Mouse (Mus musculus) urinary bladder, postnatal 36 days (tissue): Measurements from ENCODE around the gene Spata48.

Experiments used
- DNase-seq, 2 experiments: peaks; one replicate each; pipeline ENCODE4 v3.0.0; 2022; ENCODE audit warnings: low spot score in 2 of 2, mixed read lengths in 1 of 2

Gene Spata48

GRCm38 (mm10) chr11:11461635-11462560, at the start of gene Spata48, which contains the start of gene Zpbp:
Spata48 (plus strand) TSS chr11:11462094.
Zpbp (minus strand) TSS chr11:11462408.
- peak; percentile 82 to 87 for DNase-seq

- DNase-seq, result no peak
These were observed 47.7 kb upstream of the Spata48 start for GRCm38 (mm10) chr11:11414188-11414587.

GRCm38 (mm10) chr11:11417356-11417755, 44.5 kb upstream of the Spata48 start:
- DNase-seq, result no peak

GRCm38 (mm10) chr11:11455037-11455436, 6.9 kb upstream of the Spata48 start:
- no peak for DNase-seq

GRCm38 (mm10) chr11:11462561-11462890, 632 bp downstream of the Spata48 start:
- DNase-seq, result no peak

- no peak for DNase-seq
These were observed 7.0 kb downstream of the Spata48 start for GRCm38 (mm10) chr11:11468924-11469323.

- DNase-seq, result no peak
These were observed 22.5 kb downstream of the Spata48 start for GRCm38 (mm10) chr11:11484378-11484777.

- no peak for DNase-seq
These were observed 30.1 kb downstream of the Spata48 start for GRCm38 (mm10) chr11:11492044-11492443.

- DNase-seq, result no peak
These were observed 33.8 kb downstream of the Spata48 start for GRCm38 (mm10) chr11:11495697-11496096.

- peak in 1 of 2 experiments; percentile 1 for DNase-seq
These were observed 38.0 kb downstream of the Spata48 start for GRCm38 (mm10) chr11:11499944-11500343.

GRCm38 (mm10) chr11:11506187-11506586, 44.3 kb downstream of the Spata48 start:
- DNase-seq, result no peak

GRCm38 (mm10) chr11:11509413-11509812, 47.5 kb downstream of the Spata48 start:
- DNase-seq, result no peak

GRCm38 (mm10) chr11:11512056-11512455, 50.2 kb downstream of the Spata48 start:
- no peak for DNase-seq

- DNase-seq, result no peak
These were observed 51.3 kb downstream of the Spata48 start for GRCm38 (mm10) chr11:11513008-11513799.

GRCm38 (mm10) chr11:11514920-11515319, 53.0 kb downstream of the Spata48 start:
- no peak for DNase-seq

GRCm38 (mm10) chr11:11517781-11518435, 56.0 kb downstream of the Spata48 start:
- DNase-seq, result no peak

- DNase-seq, result no peak
These were observed 57.7 kb downstream of the Spata48 start for GRCm38 (mm10) chr11:11519255-11520243.

- DNase-seq, result no peak
These were observed 60.1 kb downstream of the Spata48 start for GRCm38 (mm10) chr11:11521908-11522441.

- no peak for DNase-seq
These were observed 66.9 kb downstream of the Spata48 start for GRCm38 (mm10) chr11:11528760-11529159.

GRCm38 (mm10) chr11:11529165-11529564, 67.3 kb downstream of the Spata48 start:
- no peak for DNase-seq

- DNase-seq, result no peak
These were observed 68.2 kb downstream of the Spata48 start for GRCm38 (mm10) chr11:11530126-11530525.
